Mouse (Mus musculus): Measurements from ENCODE around the gene Aoc3. TPM values are rescaled to one million over a fixed set of nuclear protein-coding genes. Genes with fewer than 3 reads are reported as not detected.
A peak's percentile ranks its signal among the peaks of the same experiment; 100 is the strongest.
"Not testable (repeated sequence)": the region's sequence is repeated elsewhere in the genome, so short reads cannot be mapped to it uniquely, and the experiment has no call there.

Gene Aoc3
- total RNA-seq (2021) = 10 to 100 TPM; 39.0 to 49.9 TPM

DNA sequence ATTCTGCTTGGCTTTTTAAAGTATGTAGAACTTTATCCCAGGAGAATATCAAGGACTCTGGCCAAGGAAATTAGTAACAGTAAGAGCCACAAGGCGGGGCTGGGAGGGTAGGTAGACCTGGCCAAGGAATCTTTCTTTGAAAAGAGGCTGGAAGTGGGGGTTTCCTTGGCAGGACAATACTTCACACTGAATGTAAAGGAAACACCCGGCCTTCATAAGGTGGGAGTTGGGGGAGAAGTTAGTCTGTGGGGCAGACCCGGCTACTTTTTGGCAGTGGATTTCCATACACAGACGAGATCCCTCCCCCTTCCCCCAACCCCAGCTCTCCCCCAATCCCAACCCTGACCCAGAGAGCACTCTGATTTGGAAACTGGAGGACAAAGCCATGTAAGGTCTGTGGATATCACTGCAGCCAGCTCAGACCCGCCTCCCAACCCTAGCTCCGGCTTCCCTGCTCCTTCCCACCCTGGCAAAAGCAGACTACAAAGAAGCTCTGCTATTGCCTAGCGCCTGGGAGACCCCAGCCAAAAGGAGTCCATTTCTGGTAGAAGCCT is at the start of gene Aoc3:
TSS of gene Aoc3 (plus strand) at position 235 of the 554 bp plus-strand sequence.
- peak; percentile 62 to 68 for DNase-seq
- intact Hi-C loops (cut with DNase I) = no loop called here

DNA sequence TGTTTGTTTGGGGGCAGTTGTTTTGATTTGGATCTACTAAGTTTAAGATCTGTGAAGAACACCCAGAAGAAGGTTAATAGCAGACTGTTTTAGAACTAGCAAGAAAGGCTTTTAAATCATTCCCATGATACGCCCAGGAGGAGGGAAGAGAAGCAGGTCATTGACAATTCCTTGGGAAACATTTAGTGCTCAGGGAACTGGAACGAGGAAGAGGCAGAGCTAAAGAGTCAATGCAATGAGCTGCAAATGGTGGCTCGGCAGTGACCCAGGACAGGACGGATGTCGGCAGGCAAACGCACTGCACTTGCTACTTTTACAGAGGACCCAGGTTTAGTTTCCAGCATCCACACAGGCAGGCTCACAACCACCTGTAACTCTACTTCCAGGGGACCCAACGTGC is 49.6 kb upstream of the Aoc3 start:
- DNase-seq = no peak
- intact Hi-C loops (cut with DNase I) = no loop called here

DNA sequence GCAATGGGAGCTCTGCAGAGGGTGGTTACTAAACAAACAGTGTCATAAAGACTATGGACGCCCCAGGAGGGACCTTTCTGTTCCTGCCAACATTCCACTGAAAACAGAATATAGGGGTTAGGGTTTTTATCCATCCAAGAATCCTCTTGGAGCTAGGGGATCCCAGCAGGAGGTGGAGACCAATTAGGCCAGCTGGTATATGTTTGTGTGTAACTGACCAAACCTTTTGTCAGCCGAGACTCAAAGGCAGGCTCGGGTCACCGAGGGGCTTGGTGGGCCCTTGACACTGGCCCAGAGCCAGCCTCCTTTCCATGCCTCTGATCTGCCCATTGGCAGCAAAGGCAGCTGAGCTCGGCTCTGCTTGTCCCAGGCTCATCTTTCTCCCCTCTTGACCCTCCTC is 47.5 kb upstream of the Aoc3 start:
- intact Hi-C loops (cut with DNase I) = no loop called here
- no peak for DNase-seq

DNA sequence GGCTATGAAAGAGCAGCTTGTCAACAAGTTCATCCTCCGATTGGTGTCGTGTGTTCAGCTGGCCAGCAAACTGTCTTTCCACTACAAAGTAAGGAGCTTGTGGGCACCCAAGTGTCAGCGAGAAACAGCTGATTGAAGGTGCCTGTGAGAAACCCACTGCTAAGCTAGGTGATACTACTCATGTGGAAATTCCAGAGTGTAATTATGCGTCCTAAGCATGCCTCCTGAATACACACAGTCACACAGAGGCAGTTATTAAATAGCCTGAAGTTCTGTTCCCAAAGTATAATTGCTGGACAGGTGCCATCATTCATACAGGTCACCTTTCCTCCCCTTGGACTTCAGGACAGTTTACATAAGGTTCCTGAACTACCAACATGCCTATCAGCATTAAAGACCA is 46.6 kb upstream of the Aoc3 start:
- intact Hi-C loops (cut with DNase I) = no loop called here
- DNase-seq = no peak

DNA sequence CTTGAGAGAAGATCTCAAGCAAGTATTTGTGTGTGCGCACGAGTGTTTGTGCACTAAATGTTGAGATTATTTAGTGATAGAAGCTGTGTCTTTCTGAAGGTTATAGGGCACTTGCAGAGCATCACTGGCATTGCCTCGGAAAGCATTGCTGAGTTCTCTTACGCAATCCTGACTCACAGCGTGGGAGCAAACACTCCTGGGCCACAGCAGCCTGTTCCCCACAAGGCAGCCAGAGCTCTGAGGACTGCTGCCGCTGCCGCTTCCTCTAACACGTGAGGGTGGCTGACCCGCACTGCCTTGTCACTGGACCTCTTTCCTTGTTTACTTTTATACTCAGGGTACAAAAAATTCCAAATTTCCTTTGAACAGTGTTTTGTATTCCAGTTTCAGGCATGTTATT is 43.1 kb upstream of the Aoc3 start:
- intact Hi-C loops (cut with DNase I) = no loop called here
- DNase-seq = no peak

DNA sequence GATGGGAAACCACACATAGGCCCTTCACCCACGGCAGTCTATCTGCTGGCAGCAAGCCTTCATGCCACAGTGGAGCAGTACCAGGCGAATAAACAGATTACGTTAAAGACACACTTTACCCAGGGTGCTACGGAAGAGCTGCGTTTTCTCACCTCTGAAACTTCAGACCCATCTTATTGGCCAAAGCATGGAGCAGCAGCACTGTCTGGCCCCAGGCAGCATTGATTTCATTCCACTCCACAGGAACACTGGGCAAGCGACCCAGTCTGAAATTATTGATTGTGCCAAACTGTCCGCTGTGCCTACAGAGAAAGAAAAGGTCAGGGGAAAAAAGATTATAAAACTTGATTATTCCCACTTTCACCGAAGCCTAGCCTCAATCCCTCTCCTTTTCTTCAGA is 39.2 kb upstream of the Aoc3 start:
- intact Hi-C loops (cut with DNase I) = no loop called here
- DNase-seq = no peak

DNA sequence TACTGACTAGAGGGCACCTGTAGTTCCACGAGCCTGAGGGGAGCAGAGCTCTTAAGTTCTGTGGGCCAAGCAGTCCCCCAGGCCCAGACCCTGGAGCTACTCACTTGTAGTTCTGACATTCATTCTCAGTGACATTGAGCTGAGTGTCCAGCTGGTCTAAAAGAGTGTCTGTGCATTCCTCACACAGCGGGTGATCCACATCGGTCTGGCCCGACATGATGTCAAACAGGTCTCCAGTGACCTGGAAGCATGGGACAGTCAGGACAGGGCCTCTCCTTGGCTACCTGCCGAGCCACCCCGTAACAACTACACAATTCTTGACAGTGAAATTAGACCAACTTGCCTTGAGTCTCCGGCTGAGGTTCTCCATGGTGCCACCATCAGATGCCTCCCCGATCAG is 35.2 kb upstream of the Aoc3 start:
- intact Hi-C loops (cut with DNase I) = no loop called here

DNA sequence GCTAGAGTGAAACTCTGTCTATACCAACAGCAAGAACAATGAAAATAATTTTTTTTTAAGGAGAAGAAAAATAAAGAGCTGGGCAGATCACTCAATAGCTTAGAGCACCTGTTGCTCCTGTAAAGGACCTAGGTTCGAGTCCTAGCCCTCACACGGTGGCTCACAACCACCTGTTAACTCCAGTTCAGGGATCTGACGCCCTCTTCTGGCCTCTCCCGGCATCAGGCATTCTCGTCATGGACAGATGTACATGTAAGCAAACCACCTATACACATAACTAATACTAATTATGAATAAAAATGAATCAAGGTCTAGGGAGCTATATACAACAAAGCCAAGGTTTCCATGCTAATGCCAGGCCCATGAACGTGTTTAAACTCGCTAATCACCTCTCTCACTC is 29.5 kb upstream of the Aoc3 start:
- intact Hi-C loops (cut with DNase I) = loop anchor here (10.0 kb wide), 1 partner anchor 206 kb away; the partner anchor contains the start of gene Psmc3ip
- DNase-seq = no peak

More for the DNA sequence above, 35.2 kb upstream of the Aoc3 start:
- DNase-seq = no peak

DNA sequence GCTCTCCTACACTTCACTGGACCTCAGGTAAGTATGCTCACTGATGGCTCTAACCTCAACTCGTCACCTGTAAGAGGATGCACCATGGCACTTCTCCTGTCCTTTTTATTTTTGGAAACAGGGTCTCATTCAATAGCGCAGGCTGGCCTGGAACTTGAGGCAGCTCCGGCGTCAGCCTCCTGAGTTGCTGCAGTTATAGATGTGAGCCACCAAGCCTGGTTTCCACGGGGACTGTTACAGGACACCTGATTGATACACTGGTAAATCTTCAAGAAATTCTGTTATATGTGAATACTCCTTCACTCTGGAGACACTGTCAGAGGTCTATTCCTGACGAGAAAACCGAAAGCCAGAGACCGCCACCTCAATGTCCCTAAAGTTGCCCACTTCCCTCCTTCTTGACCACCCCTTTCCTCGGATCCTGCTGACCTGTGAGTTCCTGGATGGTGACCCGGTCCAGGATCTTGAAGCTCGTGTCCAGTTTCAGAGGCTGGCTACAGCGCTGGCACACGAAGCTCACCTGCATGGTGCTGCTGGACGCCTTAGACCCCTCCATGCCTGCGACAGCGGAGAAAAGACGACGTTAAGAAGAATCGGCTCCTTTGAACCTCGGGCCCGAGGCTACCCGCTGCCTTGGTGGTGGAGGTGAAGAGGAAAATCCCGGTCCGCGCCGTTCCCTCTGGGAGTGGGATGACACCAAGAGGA is 29.0 kb upstream of the Aoc3 start:
- intact Hi-C loops (cut with DNase I) = loop anchor here (1.0 to 10.0 kb wide), 3 partner anchors 49 to 207 kb away; partner anchors contain the start of genes Psmc3ip and Vps25
- DNase-seq = no peak

DNA sequence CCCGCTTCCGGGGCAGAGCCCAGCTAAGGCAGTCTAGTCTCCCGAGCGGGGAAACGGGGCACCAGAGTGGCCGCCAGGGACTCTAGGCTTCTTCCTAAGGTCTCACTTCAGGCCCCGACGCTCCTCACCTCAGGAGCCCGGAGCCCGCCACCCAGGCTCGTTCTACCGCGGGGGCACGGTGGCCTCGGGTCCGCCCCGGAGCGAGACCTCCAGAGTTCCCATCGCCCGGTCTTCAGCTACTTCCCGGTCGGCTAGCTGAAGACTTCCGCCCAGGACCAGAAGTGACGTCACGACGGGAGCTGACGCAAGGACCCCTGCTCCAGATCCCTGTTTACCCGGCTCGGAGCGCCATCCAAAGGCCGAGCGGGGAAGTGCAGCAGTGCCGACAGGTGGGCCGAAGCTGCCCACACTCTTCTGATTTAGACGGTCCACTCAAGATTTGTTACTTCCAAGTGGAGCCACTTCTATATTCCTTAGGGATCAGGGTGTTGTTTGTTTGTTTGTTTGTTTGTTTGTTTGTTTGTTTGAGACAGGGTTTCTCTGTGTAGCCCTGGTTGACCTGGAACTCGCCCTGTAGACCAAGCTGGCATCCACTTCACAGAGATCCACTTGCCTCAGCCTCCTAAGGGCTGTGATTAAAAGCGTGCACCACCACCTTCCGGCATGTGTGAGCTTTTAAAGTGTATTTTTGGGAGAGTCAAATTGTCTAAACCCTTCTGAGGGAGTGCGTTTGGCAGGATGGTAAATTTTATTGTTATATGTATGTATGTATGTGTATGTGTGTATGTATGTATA is 28.2 kb upstream of the Aoc3 start, which contains the start of gene Becn1:
TSS of gene Becn1 (minus strand) at position 283 of the 795 bp plus-strand sequence.
- intact Hi-C loops (cut with DNase I) = loop anchor here (1.0 to 10.0 kb wide), 3 partner anchors 49 to 207 kb away; partner anchors contain the start of genes Psmc3ip and Vps25
- DNase-seq = peak; percentile 96 to 99

DNA sequence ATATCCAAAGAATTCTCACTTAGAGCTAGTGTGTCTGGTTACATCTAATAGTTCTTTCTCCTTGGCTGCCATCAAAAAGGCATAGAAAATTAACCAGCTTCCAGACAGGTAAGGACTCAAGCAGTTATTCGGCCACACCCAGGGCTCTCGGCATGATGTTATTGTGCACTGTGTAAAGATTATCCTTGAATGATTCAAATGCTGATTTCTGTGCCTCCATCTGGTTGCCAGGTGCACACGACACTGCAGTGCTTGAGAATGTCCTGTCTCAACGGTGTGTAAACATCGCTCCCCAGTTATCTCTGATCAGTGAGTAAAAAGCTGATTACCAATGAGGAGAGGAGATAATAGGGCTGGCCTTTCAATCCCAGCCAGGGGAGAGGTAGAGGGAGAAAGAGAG is 22.7 kb upstream of the Aoc3 start:
- no peak for DNase-seq
- intact Hi-C loops (cut with DNase I) = loop anchor here (10.0 kb wide), 1 partner anchor 213 kb away; the partner anchor contains the start of gene Psmc3ip

DNA sequence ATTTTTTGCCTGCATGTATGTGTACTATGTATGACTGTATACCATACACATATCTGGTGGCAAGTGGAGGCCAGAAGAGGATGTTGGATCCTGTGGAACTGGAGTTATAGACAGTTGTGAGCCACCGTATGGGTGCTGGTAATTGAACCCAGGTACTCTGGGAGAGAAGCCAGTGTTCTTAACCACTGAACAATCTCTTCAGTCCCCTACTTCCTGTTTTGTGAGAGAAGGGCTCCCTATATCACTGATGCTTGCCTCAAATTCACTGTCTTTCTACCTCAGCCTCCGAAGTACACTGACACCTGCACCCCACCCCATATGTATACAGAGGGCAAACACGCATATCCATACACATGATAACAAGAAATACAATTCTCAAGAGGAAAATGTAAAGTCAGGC is 19.3 kb upstream of the Aoc3 start:
- DNase-seq = no peak
- intact Hi-C loops (cut with DNase I) = no loop called here

DNA sequence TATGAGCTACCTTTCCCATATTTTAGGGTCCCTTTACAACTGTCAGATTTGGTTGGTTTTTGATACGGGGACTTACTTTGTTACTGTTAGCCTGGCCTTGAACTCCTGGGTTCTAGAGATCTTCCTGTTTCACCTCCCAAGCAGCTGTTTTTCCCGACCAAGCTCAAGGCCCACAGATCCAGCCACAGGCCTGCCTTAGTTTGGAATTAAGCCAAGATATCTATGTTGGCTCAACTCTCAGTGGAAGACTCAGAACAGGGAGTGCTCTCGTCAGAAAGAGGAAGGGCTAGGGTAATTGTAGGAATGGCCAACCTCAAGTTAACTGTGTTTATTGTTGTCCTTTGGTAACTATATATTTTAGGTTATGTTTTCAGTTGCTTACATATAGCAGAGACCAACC is 18.3 kb upstream of the Aoc3 start:
- DNase-seq = no peak
- intact Hi-C loops (cut with DNase I) = no loop called here

DNA sequence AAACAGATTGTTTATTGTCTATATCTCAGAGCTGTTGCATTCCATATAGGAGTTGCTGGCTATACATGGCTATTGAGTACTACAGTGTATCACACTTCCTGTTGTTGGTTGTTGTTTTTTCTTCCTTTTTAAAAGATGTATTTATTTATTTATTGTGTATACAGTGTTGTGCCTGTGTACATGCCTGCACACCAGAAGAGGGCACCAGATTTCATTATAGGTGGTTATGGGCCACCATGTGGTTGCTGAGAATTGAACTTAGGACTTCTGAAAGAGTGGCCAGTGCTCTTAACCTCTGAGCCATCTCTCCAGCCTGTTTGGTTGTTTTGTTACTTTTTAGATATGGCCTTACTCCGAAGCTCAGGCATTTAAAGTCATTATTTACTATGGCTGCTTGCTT is 15.8 kb upstream of the Aoc3 start:
- intact Hi-C loops (cut with DNase I) = no loop called here
- DNase-seq = no peak

DNA sequence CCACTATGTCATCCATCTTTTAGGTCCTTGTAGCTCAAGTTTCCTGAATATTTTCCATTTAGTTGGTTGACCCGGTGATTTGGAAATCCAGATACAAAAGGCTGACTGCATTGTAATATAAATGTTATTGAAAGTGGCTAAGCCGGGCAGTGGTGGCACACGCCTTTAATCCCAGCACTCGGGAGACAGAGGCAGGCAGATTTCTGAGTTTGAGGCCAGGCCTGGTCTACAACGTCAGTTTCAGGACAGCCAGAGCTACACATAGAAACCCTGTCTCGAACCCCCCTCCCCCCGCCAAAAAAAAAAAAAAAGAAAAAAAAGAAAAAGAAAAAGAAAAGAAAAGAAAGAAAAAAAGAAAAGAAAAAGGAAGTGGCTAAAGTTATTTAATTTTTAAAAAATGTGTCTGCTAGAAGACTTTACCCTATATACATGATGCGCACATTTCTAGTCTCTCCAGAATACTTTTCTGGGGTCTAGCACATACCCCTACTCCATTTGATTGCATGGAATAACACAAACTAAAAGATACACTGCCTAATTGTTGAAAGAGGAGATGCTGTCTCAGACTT is 15.2 kb upstream of the Aoc3 start:
- intact Hi-C loops (cut with DNase I) = no loop called here
- no peak for DNase-seq

DNA sequence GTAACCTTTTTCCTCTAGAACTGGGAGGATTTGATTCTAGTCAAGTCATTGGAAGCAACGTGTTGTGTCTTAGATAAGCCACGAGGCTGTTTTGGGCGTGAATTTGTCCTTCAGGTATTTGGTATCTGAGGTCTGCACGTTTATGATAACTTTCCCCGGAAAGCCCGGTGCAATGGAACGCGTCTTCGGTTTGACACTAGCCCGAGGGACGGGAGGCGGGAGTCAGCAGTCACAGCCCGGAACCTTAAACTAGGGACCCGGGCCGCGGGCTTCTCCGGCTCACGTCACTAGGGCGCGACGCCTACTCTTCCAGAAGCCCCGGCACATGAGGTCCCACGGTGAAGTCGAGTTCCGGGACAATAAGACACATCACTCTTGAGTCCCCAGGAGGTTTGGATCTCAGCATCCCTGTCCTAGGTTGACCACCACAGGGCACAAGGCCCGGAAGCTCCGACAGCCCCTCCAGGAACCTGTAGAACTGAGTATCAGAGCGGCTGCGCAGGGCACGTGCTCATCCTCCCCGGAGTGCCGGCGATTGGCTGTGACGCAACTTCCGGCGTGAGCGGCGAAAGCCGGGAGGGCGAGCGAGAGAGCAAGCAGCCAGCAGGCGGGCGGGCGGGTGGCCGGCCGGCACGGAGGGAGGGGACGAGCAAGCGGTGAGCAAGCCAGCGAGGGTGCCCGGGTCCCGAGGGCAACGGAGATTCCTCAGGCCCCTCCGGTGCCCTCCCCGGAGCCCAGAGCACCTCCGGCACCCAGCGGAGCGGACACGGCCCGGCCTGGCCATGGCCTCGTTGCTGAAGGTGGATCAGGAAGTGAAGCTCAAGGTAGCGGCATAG is 14.5 kb upstream of the Aoc3 start, which contains the start of gene Psme3:
TSS of gene Psme3 (plus strand) at position 549 of the 836 bp plus-strand sequence.
- DNase-seq = peak; percentile 95 to 96
- intact Hi-C loops (cut with DNase I) = no loop called here

DNA sequence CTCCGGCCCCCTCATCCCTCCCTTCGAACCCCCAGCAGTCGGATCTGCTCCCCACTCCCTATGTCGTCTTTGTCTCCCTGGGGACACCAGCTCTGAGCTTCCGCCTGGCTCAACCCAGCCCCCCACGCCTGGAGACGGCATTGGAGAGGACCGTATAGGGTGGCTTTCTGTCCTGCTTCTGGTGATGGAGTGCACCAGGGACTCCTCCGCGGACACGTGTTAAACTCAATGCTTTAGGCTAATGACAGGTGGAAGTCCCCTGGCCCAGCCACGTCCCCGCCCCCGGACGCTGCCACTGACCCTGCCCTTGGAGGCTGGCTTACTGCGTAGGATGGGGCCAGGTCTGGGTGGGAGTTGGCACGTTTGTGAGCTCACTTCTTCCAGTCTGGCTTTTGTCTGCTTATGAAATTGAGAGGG is 13.9 kb upstream of the Aoc3 start:
- DNase-seq = no peak
- intact Hi-C loops (cut with DNase I) = no loop called here

DNA sequence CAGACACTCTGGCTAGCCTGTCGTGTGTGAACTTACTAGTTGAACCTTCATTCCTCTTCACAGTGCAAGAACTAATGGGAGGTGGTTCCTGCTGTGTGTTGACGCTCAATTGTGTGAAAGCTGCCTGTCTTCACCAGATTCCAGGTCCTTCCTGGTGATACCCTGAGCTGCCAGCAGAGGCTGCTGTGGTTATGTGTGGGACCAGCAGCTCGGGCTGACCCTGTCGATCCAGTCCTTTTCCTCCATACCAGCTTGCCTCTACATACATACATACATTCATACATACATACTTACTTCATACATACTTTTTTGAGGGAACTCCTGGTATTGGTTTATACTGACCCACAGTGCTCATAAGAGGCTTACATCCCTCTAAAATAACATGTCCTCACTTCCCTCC is 6.8 kb upstream of the Aoc3 start:
- intact Hi-C loops (cut with DNase I) = loop anchor here (1.0 kb wide), 1 partner anchor 72 kb away; no protein-coding TSS in a partner anchor
- peak; percentile 84 to 88 for DNase-seq

DNA sequence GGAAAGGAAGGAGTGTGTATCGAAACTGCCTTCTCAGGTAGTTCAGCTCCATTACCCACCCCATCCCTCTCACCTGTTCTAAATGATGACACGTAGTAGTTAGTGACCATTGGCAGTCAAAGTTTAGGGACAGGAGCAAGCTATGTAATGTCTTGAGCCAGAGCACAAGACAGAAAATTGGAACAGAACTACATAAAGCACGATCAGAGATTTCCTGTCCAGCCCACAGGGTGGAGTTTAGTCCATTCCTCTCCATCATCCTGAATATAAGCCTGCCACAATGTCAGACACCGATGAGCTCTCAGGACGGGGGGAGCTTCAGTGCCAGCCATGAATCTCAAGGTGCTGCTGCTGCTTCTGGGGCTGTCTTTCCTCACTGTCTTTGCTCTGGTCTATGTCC is 5.6 kb upstream of the Aoc3 start, which contains the start of gene Aoc2:
TSS of gene Aoc2 (plus strand) at position 301 of the 400 bp plus-strand sequence.
- intact Hi-C loops (cut with DNase I) = no loop called here
- DNase-seq = no peak

DNA sequence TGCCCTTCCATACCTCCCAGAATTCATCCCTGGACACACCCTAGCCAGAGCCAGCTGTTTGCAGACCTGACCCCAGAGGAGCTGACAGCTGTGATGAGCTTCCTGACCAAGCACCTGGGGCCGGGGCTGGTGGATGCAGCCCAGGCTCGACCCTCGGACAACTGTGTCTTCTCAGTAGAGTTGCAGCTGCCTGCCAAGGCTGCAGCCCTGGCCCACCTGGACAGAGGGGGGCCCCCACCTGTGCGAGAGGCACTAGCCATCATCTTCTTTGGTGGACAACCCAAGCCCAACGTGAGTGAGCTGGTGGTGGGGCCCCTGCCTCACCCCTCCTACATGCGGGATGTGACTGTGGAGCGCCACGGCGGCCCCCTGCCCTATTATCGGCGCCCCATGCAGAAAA is 5.2 kb upstream of the Aoc3 start:
- DNase-seq; intact Hi-C loops (cut with DNase I): not testable (repeated sequence)

All from heart, postnatal 10 days (tissue).